Mouse (Mus musculus) MEL (cell line): ENCODE data around the gene Arhgap28.

Source experiments
- MAX ChIP-seq: IDR thresholded peaks from 2 replicates; pipeline ENCODE4 v1.6.1; 2011; ENCODE audit warnings: low read length, improper control_type of control experiment
- POLR2A ChIP-seq, 2 experiments: IDR thresholded peaks; 2 replicates each; pipeline ENCODE4 v1.6.1; 2011 to 2012; ENCODE audit warnings: low read length in 2 of 2, mild to moderate bottlenecking in 2 of 2, control low read depth in 1 of 2, improper control_type of control experiment in 1 of 2, low read depth in 1 of 2, moderate library complexity in 1 of 2; ENCODE audit not compliant: control insufficient read depth in 1 of 2, insufficient read depth in 1 of 2, poor library complexity in 1 of 2

DNA sequence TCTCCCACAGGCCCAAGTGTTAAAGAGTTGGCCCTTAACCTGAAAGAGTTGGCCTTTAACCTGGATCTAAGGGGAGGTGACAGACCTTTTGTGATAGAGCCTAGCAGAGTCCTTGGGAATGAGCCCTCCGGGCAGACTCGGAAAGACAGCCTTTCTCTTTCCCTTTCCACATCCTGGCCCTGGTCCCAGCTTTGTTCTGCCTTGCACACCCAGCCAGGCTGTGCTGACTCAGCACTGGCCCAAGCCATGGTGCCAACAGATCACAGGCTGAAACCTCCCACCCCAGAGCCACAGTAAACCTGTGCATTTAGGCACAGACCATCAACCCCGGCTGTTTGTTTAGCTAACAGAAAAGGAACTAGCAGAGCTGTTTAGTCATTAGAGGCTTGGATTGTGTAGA is 25.1 kb downstream of the Arhgap28 start:
- no peak for TF ChIP-seq MAX
- no peak for TF ChIP-seq POLR2A (IDR thresholded peaks at IDR 0.05; ENCODE audit: control insufficient read depth in 1 of 2, insufficient read depth in 1 of 2, low read depth in 1 of 2, low read length in 2 of 2, poor library complexity in 1 of 2)
